Mouse (Mus musculus) hindbrain, embryonic 14.5 days (tissue): ENCODE measurements around the gene Necap2. TPM values are rescaled to one million over a fixed set of nuclear protein-coding genes. Genes with fewer than 3 reads are reported as not detected.

Source experiments
- ATAC-seq: fragments of 200-750 bp; cut with Nextera tagmentation; 2 replicates; pipeline ENCODE4 v1.8.0; 2017; ENCODE audit warnings: moderate number of reproducible peaks, mild to moderate bottlenecking, moderate TSS enrichment, moderate library complexity; ENCODE audit not compliant: low FRiP score
- DNase-seq: peaks from one replicate; pipeline ENCODE4 v3.0.0-alpha.2; 2015; ENCODE audit warnings: low spot score
- H3K27ac ChIP-seq: fragments of 300-500 bp; sonication (generic); 2 replicates; pipeline ENCODE4 v1.5.1; 2014; ENCODE audit warnings: mild to moderate bottlenecking, moderate library complexity
- H3K27me3 ChIP-seq: fragments of 300-500 bp; sonication (generic); 2 replicates; pipeline ENCODE4 v1.6.1; 2014; ENCODE audit warnings: mild to moderate bottlenecking, low read length, mixed read lengths; ENCODE audit not compliant: control insufficient read depth, insufficient read depth
- H3K36me3 ChIP-seq: fragments of 300-500 bp; sonication (generic); replicated peaks from 2 replicates; pipeline ENCODE4 v1.6.1; 2014; ENCODE audit not compliant: control insufficient read depth, insufficient read depth
- H3K4me1 ChIP-seq: fragments of 300-500 bp; sonication (generic); replicated peaks from 2 replicates; pipeline ENCODE4 v1.6.1; 2014; ENCODE audit warnings: antibody characterized with exemption, low read length, mixed read lengths; ENCODE audit not compliant: control insufficient read depth, insufficient read depth
- H3K4me2 ChIP-seq: fragments of 300-500 bp; sonication (generic); replicated peaks from 2 replicates; pipeline ENCODE4 v1.6.1; 2014; ENCODE audit warnings: mild to moderate bottlenecking, moderate library complexity
- H3K4me3 ChIP-seq: fragments of 300-500 bp; sonication (generic); replicated peaks from 2 replicates; pipeline ENCODE4 v1.5.1; 2014; ENCODE audit warnings: mild to moderate bottlenecking, low read length
- H3K9ac ChIP-seq: fragments of 300-500 bp; sonication (generic); 2 replicates; pipeline ENCODE4 v1.6.1; 2014
- H3K9me3 ChIP-seq: fragments of 300-500 bp; sonication (generic); 2 replicates; pipeline ENCODE4 v1.6.1; 2016; ENCODE audit warnings: low read length; ENCODE audit not compliant: control insufficient read depth
- WGBS: fragments of 180-500 bp; shearing (Covaris S2); extraction: QIAGEN DNeasy Blood & Tissue Kit; methylation state at CpG from one replicate; pipeline ENCODE4 v1.1.7; 2014; 5-methylcytosine and 5-hydroxymethylcytosine counted together
- polyA plus RNA-seq: library from polyadenylated mRNA; unstranded; fragments of >200 nt; fragmentation: Nextera tagmentation; extraction: Ambion mirVana; gene quantifications from 2 replicates; pipeline ENCODE4 v1.2.1, GENCODE M21; 2014

The Necap2 gene
- polyA plus RNA-seq, 1 experiment from 2014 or later = 46.9 TPM

DNA sequence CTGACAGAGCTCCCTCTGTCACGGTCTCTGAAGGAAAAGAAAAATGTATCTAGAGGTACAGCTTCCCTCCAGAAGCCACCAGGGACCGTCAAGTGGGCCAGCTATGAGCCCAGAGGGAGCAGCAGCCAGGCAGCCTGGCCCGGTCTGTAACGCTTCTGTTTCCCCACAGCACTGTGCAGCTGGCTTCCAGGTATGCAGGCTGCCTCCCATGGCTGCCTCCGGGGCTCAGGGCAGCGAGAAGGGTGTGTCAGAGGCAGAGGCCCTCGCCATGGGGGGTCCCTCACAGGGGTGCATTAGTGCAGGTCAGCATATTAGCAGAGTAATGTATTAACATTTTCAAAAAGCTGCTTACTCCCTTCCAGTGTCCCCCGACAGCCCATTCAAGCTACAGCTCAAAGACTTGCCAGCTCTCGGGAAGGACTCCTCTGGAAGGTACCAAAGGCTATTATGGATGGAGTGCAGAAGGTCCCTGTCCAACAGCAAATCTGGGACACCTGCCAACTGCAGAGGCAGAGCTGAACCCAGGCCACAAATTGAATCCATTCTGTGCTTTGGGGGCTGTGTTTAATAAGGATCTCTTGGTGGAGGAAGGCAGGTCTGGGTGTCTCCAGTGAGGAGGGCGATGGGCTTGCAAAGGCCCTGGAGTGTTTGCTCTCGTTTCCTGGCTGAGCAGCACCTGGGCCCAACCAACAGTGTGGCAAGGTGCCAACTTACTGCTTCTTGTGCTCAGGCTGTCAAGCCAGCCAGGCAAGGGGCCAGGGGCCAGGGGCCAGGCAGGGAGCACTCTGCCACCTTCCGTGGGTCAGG, 11.2 kb downstream of the Necap2 start:
- Histone ChIP-seq H3K27ac (peak overlapping the region; percentile 69), H3K4me3 (no peak overlapping the region), H3K9me3 (no peaks in the 10 kb centered on the region), H3K36me3 (peaks cover 64% of the 10 kb centered on the region), H3K4me2 (no peak overlapping the region), H3K4me1 (0 out of 2 replicates have a peak, but pooled peaks cover 3% of the 10 kb centered on the region), H3K9ac (no peak overlapping the region; the same call in 1 of the 2 replicates), H3K27me3 (no peaks in the 10 kb centered on the region)
- WGBS = 75% methylated on average over 12 of the region's 12 CpGs
- DNase-seq (no peak), ATAC-seq (no peak)

DNA sequence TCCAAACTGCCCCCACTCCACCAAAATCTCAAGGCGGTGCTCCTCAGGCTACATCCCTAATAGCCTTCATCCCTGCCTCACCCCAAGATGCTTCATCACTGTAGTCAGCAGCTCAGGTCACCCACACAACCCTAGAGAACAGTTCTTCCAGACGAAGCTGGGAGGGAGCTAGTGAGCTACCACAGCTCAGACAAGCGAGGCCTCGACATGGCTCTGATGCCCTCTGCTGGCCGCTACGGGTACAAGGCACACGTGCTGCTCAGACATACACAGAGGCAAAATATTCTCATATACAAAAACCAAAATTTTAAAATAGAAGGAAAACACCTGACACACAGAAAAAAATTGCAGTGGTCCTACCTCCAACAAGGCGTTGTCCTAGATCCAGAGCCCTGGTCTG, 13.0 kb downstream of the Necap2 start:
- Histone ChIP-seq H3K36me3 (peaks cover 49% of the 10 kb centered on the region), H3K4me1 (peaks cover 3% of the 10 kb centered on the region; the same call in 1 of the 2 replicates), H3K27me3 (no peaks in the 10 kb centered on the region), H3K27ac (0 out of 2 replicates have a peak overlapping the region, but pooled peaks have one; percentile 43), H3K4me3 (no peak overlapping the region), H3K9me3 (no peaks in the 10 kb centered on the region), H3K4me2 (no peak overlapping the region), H3K9ac (no peak overlapping the region)
- ATAC-seq (no peak), DNase-seq (peak; percentile 89)
- 5% methylated on average over 8 of the region's 8 CpGs for WGBS

DNA sequence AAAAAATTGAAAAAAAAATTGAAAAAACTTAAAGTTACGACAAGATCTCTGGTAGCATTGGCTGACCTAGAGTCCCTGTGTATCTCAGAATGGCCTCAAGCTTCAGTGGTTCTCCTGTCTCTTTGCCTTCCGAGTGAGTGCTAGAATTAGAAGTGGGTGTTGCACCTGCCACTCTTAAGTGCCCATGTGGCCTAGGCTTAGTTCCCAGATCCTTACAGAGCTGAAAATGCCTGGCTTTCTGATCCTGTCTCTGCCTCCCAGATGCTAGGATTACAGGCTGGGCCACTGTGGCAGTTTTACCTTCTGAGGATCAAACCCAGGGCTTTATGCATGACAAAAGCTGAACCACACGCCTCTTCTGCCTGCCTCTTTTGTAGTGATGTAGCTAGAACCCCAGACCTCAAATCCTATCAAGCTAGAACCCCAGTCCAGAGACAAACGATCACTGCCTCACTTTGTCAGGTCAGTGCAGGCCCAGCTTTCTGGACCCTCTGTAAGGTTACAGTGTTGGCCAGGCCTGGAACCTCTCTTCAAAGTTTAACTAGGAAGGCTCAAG, 14.0 kb downstream of the Necap2 start:
- no peak overlapping the region for H3K9ac ChIP-seq
- H3K27ac ChIP-seq = no peak overlapping the region
- H3K4me2 ChIP-seq = no peak overlapping the region
- DNase-seq (no peak), ATAC-seq (no peak)
- H3K36me3 ChIP-seq = peaks cover 39% of the 10 kb centered on the region
- no peak overlapping the region for H3K4me3 ChIP-seq
- WGBS = 82% methylated on average over 4 of the region's 4 CpGs
- H3K9me3 ChIP-seq = no peaks in the 10 kb centered on the region
- H3K4me1 ChIP-seq = peaks cover 10% of the 10 kb centered on the region; the same call in 1 of the 2 replicates
- H3K27me3 ChIP-seq = no peaks in the 10 kb centered on the region

DNA sequence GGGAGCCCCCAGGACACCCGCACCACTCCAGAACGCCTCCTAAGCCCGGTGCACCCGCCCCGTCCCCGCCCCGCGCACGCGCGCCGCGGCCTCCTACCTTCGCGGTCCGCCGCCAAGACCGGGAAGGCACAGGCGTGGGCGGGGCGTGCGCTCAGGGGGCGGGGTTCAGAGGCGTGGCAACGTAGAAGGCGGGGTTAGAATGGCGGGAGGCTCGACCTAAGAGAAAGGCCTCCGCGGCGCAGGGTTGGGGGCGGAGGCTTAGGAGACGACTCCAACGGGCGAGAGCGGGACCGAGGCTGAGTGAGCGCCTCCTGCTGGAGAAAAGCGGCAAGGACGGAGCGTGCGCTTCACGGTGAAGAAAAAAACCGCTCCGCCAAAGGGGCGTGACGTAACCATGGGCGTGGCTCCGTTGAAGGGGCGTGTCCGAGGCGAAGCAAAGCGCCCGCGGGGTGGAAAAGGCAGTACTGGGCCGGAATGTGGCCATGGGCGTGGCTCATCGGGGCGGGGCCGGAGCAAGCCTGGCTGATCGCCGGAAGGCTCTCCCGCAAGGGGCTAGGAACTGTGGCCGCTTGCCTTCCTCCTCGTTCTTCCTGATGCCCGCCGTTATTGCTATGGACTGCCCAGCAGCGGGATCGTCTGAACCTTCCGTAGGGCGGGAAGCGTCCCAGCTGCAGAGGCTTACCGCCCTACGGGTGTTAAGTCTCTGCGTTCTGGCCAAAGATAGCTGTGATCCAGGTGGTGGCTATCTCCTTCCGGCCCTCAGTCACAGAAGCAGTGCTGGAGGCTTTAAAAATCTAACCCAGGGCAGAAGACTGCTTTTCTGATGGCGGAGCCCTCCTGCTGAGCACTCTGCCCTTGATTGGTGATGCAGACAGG, 17.5 kb downstream of the Necap2 start, which contains the start of gene Crocc:
Crocc (minus strand) TSS at position 125 of the 876 bp plus-strand sequence.
- Histone ChIP-seq H3K27me3 (no peaks in the 10 kb centered on the region), H3K4me1 (peaks cover 12% of the 10 kb centered on the region; the same call in 1 of the 2 replicates), H3K4me2 (peak within 1 kb of the TSS; percentile 70), H3K27ac (peak within 1 kb of the TSS; percentile 93), H3K9ac (peak within 1 kb of the TSS; percentile 74), H3K4me3 (peak within 1 kb of the TSS; percentile 51), H3K36me3 (peaks cover 4% of the 10 kb centered on the region), H3K9me3 (no peaks in the 10 kb centered on the region)
- WGBS = under 1% methylated on average over 77 of the region's 77 CpGs
- ATAC-seq (peak; percentile 94), DNase-seq (peak; percentile 100)

DNA sequence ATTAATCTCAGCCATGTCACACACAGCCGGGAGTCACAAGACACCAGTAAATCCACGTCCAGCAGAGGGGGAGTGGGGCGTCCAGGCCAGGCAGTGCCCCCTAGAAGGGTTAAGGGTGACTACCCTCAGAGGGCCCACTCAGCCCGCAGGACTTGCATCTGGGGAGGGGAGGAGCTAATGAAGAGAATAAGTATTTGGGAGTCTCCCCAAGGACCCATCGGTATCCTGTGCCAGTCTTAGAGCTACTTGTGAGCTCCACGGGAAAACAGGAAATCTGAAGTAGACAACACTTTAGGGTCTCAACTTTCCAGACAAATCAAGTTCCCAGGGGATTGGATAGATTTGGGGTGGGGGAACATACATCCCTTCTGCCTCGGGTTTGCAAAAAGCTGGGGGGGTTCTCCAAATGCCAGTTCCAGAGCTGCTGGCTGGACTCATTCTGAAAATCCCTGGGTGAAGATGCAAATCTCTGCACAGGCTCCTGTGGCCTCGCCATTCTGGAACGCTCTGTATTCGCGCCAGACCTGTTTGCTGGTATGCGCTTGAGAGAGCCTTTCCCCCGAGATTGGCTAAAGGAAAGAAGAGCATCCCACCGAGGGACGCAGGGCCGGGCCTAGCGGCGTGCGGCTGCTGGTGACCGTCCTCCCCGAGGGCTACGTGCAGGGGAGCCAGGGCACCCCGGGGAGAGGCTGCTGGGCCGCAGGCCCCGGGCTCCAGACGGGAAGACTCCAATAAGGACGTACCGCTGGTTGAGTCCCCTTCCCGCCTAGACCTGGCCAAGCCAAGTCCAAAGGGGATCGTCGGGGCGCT, 18.3 kb downstream of the Necap2 start:
- under 1% methylated on average over 32 of the region's 32 CpGs for WGBS
- ATAC-seq = no peak; the same call in 1 of the 2 replicates
- H3K36me3 ChIP-seq = no peaks in the 10 kb centered on the region; the same call in 1 of the 2 replicates

DNA sequence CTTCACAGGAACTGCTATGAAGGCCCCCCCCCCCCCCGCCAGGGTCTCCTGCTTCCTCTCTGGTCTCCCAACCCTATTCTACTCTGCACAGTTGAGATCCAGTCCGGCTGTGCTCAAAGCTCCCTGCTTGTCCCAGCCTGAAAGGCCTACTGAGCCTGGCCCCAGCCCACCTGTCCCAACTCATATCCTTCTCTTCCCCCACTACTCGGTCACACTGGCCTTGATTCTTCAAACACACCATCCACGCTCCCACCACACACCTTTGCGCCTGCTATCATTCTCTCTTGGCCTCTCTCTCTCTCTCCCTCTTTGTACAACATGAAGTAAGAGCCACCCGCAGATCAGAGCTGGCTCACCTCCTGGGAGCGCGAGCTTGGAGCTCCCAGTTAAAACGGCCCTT, 19.3 kb downstream of the Necap2 start:
- Histone ChIP-seq H3K9ac (0 out of 2 replicates have a peak overlapping the region, but pooled peaks have one; percentile 20), H3K4me2 (no peak overlapping the region; the same call in 1 of the 2 replicates), H3K27me3 (no peaks in the 10 kb centered on the region), H3K9me3 (no peaks in the 10 kb centered on the region), H3K4me1 (peaks cover 16% of the 10 kb centered on the region), H3K4me3 (no peak overlapping the region), H3K36me3 (no peaks in the 10 kb centered on the region; the same call in 1 of the 2 replicates), H3K27ac (no peak overlapping the region; the same call in 1 of the 2 replicates)
- WGBS = 82% methylated on average over 9 of the region's 9 CpGs
- ATAC-seq (no peak), DNase-seq (no peak)

More for the DNA sequence above, 18.3 kb downstream of the Necap2 start:
- DNase-seq = no peak
- peaks cover 12% of the 10 kb centered on the region; the same call in 1 of the 2 replicates for H3K4me1 ChIP-seq
- H3K27ac ChIP-seq = peak overlapping the region; percentile 93
- no peaks in the 10 kb centered on the region for H3K27me3 ChIP-seq
- peak overlapping the region; percentile 72 for H3K9ac ChIP-seq
- no peaks in the 10 kb centered on the region for H3K9me3 ChIP-seq
- H3K4me2 ChIP-seq = peak overlapping the region; percentile 70
- peak overlapping the region; percentile 51 for H3K4me3 ChIP-seq

DNA sequence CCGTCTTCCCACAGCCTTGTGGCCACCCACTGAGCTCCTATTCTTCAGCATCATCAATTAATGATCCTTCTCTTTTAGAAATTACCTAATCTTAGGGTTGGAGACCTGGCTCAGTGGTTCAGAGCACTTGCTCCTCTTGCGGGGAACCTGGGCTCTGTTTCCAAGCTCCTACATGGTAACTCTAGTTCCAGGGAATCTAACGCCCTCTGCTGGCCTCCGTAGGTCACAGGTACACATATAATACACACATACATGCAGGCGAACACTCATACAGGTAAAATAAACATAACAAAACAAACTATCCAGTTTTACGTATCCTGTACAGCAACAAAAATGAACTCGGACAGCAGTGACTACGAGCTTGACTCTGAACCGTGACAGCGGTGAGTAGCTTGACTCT, 21.2 kb downstream of the Necap2 start:
- Histone ChIP-seq H3K36me3 (no peaks in the 10 kb centered on the region; the same call in 1 of the 2 replicates), H3K4me3 (no peak overlapping the region), H3K27me3 (no peaks in the 10 kb centered on the region), H3K4me1 (peaks cover 24% of the 10 kb centered on the region), H3K4me2 (no peak overlapping the region), H3K9ac (no peak overlapping the region), H3K27ac (no peak overlapping the region), H3K9me3 (no peaks in the 10 kb centered on the region)
- 95% methylated on average over 10 of the region's 10 CpGs for WGBS
- ATAC-seq (no peak), DNase-seq (no peak)

DNA sequence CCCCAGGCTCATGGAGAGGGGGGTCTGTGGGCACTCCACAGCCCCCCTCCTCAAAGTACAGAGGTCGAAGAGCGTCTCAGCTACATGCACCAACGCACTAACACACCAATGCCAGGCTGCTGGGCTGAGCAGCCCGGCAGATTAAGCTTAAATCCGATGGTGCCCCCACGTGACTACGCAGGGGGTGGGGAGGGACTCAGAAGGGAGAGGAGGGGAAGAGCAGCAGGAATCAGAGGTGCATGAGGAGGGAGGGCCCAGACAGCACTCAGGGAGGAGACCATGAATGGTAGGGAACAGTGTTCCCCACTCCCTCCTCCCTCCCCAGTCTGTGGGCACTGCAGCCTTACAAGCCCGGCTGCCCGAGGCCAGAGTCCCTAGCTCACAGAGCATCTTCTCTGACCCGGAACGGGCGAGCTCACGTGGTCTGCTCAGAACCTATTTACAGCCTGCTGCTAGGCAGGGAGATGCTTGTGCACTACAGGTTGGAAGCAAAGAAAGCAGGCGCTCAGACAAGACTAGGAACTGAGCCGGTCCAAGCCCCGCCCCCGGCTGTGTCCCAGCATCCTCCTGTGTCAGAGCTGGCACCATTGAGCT, 24.5 kb downstream of the Necap2 start:
- 0 out of 2 replicates have a peak overlapping the region, but pooled peaks have one; percentile 10 for H3K4me3 ChIP-seq
- whole genome bisulfite sequencing = 24% methylated on average over 17 of the region's 17 CpGs

More for the DNA sequence above, 24.5 kb downstream of the Necap2 start:
- H3K4me2 ChIP-seq = peak overlapping the region; percentile 48
- H3K36me3 ChIP-seq = no peaks in the 10 kb centered on the region; the same call in 1 of the 2 replicates
- peak overlapping the region; percentile 86 for H3K27ac ChIP-seq
- peak overlapping the region; percentile 46 for H3K9ac ChIP-seq
- peak; percentile 62 for DNase-seq
- no peaks in the 10 kb centered on the region for H3K27me3 ChIP-seq
- H3K4me1 ChIP-seq = peaks cover 32% of the 10 kb centered on the region
- no peaks in the 10 kb centered on the region for H3K9me3 ChIP-seq
- peak; percentile 47 for ATAC-seq
